Mouse (Mus musculus): ENCODE results near the gene Als2cr12.

Gene Als2cr12

DNA sequence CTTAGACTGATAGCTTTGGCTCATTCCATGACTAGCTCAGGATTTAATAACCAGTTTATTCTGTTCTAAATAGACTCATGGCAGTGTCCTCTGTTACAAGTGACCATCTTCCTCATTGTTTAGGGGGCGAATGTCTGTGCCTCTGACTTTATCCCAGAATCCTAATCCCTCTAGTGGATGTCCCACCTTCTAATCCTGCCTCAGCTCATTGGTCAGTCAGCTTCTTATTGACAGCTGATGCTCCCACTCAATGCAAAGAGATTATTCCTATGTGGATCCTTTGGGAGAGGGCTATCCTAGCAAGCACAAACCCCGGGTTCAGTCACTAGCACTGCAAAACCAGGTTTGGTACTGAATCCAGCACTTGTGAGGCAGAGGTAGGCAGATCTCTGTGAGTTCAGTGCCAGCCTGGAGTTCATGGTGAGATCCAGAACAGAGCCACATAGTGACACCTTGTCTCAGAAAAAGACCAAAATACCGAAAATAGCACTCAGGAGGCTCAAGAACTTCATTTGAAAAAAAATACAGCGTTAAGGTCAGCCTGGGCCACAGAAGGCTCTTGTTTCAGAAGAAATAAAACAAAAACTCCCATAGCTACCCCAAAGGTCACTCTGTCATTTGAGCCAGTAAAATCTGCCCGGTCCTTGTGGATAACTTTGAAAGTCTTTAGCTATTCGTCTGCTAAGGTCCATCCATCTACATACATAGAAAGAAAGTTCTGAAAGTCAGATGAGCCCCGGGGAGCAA is 27.4 kb upstream of the Als2cr12 start:
- CTCF ChIA-PET = interaction anchor here in 1 of 4 experiments (1.5 kb wide), 1 partner anchor 24 kb away, joined by 3 read pairs; no protein-coding TSS in a partner anchor
- POLR2A ChIA-PET = interaction anchor here in 1 of 4 experiments (0.6 to 1.2 kb wide), 3 partner anchors 11 to 299 kb away, joined by 3 to 4 read pairs (median 3); partner anchors contain the start of gene Clk1

DNA sequence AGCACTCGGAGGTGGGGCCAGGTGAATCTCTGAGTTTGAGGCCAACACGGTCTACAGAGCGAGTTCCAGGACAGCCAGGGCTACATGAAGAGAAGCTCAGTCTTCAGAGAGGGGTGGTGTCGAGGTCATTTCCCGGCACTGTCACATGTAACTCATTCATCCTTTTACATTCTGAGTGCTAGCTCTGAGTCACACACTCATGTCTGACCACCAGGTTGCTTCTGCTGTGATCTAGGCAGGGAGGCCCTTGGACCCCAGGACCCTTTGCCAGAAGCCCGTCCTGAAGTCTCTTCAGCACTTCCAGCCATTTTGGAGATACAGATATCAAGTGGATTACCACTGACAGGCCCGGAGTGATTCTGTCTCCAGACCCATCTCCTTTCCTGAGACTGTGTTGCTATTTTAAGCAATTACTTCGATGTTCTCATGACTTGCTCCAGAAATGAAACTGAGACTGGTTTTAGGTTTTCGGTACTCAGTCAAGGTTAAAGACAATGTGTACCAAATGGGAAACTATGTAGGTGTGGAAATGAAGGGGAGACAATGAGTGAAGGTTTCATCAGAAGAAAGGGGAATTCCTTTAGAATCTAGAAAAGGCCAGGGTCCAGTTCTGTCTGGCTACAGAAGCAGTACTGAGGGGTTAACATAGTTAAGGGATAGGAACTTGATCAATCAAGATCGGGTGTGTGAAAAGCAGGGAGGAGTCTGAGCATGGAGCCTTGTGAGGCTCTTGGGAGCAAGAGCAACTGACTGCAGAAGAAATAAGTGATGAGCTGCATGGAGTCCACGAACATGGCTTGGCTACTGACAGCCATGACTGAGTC is 26.5 kb upstream of the Als2cr12 start:
- ChIA-PET CTCF (interaction anchor here in 1 of 4 experiments (0.7 to 1.5 kb wide), 2 partner anchors 25 to 385 kb away, joined by 3 read pairs; no protein-coding TSS in a partner anchor), POLR2A (interaction anchor here in 2 of 4 experiments (1.2 kb wide), 3 partner anchors 10 to 298 kb away, joined by 3 to 5 read pairs (median 4); partner anchors contain the start of gene Clk1 (in 1 of the 2))

DNA sequence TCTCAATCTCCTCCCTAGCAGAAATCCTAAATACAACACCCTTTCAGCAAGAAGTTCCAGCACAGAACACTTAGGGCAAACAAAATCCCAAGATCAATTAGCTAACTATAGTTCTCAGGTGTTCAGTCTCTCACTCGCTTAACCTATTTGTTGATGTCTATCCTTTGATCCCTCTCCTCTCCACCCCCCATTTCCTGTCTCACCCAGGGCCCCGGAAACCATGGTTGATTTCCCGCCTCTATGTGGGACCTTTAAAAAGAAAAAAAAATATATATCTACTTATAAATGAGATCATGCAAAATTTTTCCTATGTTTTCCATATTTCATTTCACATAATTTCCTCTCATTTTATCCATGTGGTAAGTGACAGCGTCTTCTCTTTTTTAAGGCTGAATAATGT is 25.2 kb upstream of the Als2cr12 start:
- POLR2A ChIA-PET = interaction anchor here in 1 of 4 experiments (1.0 kb wide), 1 partner anchor 9 kb away, joined by 5 read pairs; the partner anchor contains the start of gene Cflar
- CTCF ChIA-PET = no interaction called here

DNA sequence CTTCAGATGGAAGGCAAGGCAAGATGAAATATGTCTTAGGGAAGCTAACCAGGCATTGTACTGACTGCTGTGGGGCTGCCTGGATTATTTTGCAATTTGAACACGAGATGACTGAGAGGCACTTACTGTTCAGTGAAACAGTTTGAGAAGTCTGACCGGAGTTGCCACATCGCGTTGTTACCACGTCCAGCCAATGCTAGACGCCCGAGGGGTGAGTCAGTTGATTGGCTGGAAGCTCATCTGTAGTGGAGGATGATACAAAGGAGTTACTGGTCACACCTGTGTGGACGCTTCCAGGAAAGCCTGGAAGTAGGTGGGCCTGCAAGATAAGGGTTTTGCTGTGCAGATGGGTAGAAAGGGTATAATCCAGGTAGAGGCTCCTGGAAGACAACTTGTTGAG is 24.3 kb upstream of the Als2cr12 start:
- ChIA-PET CTCF (no interaction called here), POLR2A (no interaction called here)

DNA sequence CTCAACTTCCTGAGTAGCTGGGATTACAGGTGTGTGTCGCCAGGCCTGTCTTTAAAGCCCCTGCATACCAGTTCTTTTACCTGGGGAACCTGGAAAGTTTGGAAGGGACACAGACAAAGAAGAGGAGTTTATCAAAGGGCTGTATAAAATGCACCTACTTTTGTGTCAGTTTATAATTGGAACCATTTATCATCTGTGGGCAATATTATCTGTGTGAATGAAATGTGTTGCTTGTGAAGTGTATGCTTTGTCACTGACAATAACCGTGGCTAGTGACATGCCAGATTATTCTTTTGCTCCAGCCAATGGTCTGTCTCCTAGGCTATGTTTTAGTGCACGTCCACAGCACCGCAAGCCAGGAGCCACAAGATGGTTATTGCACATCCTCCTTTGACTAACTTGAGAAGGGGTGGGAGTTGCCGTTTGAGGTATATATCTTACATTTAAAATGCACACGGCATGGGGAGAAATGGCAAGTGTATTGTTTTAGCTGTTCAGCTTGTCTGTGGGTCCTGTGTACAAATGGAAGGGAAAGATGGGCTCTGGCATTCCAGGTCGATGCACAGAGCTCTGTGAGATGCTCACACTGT is 23.7 kb upstream of the Als2cr12 start:
- ChIA-PET CTCF (no interaction called here), POLR2A (no interaction called here)

DNA sequence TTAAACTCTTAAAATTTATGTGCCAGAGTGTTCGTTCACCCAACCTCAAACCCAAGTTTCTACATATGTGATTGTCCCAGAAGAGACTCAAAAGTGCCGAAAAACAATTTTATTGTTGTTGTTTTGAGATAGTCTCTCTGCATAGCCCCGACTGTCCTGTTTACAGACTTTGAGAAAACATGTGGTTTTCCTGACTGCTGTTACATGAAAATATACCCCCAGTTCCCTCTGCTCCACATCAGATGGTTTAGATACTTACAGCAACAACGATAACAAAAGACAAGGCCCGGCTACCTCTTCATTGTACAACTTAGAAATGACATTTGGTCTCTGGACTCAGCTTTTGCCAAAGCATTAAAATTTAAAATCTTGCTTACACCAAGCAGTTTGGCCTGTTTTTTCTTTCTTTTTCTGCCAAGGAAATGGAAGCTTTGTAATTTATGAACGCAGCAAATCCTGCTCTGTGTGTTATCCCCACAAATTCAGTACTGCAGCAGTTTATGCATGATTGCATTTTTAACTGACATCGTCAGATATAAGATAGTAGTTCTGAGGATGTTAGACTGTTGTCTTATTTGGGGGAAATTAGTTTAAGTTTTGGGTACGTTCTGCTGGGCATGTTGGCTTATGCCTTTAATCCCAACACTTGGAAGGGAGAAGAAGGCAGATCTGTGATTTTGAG is 21.9 kb upstream of the Als2cr12 start:
- CTCF ChIA-PET = no interaction called here
- POLR2A ChIA-PET = interaction anchor here in 1 of 4 experiments (0.6 kb wide), 1 partner anchor 197 kb away, joined by 3 read pairs; no protein-coding TSS in a partner anchor

DNA sequence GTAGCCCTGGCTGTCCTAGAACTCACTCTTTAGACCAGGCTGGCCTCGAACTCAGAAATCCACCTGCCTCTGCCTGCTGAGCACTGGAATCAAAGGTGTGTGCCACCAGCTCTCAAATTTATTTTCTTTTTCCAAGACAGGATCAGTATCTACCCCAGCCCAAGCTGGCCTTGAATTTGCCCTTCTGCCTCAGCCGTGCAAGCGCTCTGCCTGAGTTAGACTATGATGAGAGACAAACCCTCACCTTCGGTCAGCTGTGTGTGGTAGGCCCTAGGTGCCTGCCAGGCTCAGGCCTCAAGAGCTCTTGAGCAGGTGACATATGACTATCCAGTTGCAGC is 21.1 kb upstream of the Als2cr12 start:
- ChIA-PET CTCF (no interaction called here), POLR2A (interaction anchor here in 3 of 4 experiments (0.5 to 0.7 kb wide), 6 partner anchors 13 to 1338 kb away, joined by 3 read pairs; no protein-coding TSS in a partner anchor)

DNA sequence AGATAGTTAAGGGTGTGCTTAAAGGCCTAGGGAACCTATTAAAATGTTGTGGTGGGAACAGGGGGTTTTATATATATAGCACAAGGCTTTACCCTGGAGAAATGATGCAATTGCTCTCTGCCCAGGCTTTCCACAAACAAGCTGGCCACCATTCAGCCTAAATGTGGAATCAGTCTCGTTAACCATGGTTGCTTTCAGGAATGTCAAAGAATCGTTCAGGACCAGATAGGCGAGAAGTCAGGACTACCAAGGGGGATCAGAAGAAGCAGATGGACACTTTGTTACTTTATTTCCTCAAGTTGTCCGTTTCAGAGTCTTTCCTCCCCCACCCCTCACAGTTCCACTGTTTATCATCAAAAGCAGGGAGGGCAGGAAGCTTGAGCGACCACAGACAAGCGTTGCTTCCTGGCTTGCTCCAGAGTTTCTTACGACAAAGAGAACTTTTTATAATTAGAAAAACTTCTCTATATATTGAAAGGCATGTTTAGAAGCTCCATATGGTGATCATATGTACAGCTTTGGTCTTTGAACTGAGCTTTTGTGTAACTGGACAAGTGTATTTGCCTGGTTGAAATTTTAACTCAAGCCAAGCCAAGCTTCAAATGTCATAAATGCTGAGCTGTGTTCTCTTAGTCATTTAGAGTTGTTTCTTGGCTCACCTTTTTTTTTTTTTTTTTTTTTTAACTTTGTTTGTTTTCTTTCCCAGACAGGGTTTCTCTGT is 20.5 kb upstream of the Als2cr12 start:
- ChIA-PET POLR2A (interaction anchor here in 3 of 4 experiments (0.5 to 0.7 kb wide), 5 partner anchors 13 to 1337 kb away, joined by 3 read pairs; no protein-coding TSS in a partner anchor), CTCF (no interaction called here)

DNA sequence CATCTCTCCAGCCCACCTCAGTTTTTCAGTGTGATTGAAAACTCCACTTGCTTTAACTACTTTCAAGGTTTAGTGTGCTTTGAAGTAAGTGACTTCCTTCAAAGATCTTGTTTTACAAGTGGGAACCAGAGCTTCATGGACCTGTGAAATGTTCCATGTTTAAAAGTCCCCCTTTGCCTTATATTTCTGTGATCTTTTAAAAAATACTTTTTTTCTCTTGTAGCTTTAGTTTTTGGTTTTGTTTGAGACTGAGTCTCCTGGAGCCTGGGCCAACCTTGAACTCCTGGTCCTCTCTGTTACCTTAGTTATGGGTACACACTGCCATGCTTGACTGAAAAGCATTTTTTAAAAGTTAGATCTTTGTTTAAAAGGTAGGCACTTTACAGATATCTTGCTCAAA is 19.7 kb upstream of the Als2cr12 start:
- ChIA-PET POLR2A (interaction anchor here in 1 of 4 experiments (1.5 kb wide), 1 partner anchor 63 kb away, joined by 5 read pairs; no protein-coding TSS in a partner anchor), CTCF (no interaction called here)

DNA sequence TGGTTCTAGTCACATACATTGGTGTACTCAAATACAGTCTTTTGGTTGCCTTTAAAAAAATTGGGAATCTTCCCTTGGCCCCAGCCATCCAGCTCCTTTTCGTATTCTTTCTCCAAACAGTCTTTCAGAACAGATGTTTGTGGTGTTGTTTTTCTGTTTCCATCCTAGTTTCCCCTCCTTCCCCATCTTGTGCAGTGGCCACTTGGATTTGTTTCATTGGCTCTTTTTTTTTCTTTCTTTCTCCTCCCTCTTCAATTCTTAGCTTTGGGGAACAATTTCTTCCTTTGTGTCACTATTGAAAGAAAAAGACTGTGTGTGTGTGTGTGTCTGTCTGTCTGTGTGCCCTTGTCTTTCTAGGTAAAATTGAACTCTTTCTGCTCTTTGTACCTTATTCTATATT is 18.6 kb upstream of the Als2cr12 start:
- ChIA-PET POLR2A (interaction anchor here (0.5 to 3.1 kb wide), 5 partner anchors 62 to 1023 kb away, joined by 3 to 60 read pairs (median 3); partner anchors contain the start of genes Nif3l1 (in 1 of the 4) and Ppil3 (in 1 of the 4)), CTCF (interaction anchor here in 1 of 4 experiments (0.5 kb wide), 1 partner anchor 913 kb away, joined by 5 read pairs; no protein-coding TSS in a partner anchor)

DNA sequence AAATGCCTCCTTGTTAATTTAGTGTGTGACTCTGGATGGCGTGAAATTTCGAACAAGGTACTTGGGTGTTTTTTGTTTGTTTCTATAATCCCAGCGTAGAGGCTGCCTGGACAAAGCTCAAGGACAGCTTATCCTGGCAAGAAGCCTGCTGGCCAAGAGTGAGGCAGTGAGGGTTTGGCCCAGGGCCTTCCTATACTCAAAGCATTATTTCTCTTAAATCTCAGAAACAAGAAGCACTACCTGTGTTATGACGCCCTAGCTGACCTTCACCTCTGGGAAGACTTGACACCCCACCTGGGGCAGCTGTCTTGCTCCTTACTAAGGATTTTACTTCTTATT is 18.1 kb upstream of the Als2cr12 start:
- POLR2A ChIA-PET = interaction anchor here (0.5 to 3.1 kb wide), 4 partner anchors 61 to 1024 kb away, joined by 3 to 60 read pairs (median 3); partner anchors contain the start of genes Nif3l1 (in 1 of the 4) and Ppil3 (in 1 of the 4)
- CTCF ChIA-PET = interaction anchor here in 1 of 4 experiments (0.5 kb wide), 1 partner anchor 913 kb away, joined by 5 read pairs; no protein-coding TSS in a partner anchor

DNA sequence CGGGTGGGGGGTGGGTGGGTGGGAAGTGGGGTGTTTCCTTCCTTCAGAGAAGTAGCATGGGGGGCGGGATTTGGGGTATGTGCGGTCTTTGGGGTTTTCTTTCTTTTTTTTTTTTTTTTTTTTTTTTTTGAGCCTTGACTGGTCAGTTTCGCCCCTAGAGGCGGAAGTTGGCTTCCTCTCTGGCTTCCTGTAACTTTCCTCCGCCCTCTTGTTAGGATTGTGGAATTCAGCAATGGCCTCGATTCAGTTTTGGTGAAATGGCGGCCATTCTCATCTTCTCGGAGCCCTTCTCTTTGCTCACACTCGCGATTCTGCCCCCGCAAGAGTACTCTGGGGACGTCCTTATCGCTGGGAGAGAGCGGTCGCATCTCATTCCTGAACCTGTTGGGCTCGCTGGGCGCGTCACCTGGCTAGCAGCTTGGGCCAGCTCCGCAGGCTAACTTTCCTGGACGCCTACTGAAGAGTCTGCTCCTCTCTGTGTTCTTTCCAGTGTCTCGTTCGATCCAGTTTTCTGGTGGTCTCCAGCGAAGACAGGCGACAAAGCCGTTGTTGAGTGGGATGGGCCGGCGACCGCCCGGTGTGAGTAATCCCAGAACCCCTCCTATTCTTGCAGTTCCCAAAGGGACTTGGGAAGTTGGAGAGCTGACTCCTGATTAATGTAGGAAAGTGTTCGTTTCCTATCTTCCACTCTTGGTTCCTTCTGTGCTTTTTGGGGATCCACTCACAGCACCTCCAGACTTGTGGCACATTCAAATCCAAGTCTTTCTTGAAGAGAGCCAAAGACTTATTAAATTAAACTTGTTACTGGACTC is 17.5 kb upstream of the Als2cr12 start:
- POLR2A ChIA-PET = interaction anchor here in 3 of 4 experiments (0.6 to 3.1 kb wide), 10 partner anchors 10 to 317 kb away, joined by 3 to 60 read pairs (median 4); partner anchors contain the start of genes Nif3l1 (in 1 of the 3), Ppil3 (in 1 of the 3), Stradb (in 1 of the 3) and Trak2 (in 1 of the 3)

DNA sequence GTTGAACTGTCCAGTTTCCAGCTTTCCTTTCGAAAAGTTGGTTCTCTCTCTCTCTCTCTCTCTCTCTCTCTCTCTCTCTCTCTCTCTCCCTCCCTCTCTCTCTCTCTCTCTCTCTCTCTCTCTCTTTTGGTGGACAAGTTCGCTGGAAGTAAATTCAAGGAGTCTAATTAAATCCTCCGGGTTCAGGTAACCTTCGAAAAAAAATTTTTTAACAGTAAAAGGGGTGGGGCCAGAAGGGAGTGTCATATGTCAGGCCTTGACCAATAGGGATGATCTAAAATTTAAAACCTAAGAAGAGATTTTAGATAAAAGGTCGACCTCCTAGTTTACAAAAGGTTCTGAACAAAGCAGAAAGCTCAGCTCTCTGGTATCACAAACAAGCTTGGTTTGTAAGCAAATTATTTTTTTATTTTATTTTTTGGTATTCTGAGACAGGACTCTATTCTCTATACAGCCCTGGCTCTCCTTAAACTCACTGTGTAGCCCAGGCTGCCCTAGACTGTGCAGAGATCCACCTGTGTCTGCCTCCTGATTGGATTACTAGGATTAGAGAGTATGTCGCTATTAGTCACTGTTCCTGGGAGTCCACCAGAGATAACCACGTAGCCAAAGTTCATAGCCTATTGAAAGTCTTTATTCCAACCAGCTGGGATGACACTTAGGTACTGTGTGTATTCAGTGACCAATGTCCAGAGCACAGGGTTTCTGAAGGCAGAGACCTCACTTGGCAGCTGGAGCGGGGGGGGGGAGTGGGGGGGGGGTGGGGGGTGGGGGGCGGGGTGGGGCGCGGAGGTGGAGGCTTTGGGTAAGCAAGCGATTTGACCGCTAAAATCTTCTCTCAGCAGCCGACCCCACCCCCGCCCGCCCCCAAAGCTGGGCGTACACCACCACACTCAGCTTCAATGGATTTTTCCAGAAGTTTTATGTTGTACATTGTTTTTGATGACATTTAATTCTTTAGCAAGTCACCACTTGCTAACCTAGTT is 16.6 kb upstream of the Als2cr12 start:
- ChIA-PET CTCF (interaction anchor here in 3 of 4 experiments (0.6 to 1.7 kb wide), 4 partner anchors 35 to 142 kb away, joined by 3 to 5 read pairs (median 4); no protein-coding TSS in a partner anchor), POLR2A (interaction anchor here (0.6 to 3.1 kb wide), 27 partner anchors 9 to 525 kb away, joined by 3 to 60 read pairs (median 4); partner anchors contain the start of genes Als2 (in 2 of the 4), Clk1 (in 2 of the 4), Orc2 (in 2 of the 4) and Stradb (in 1 of the 4))

More for the DNA sequence above, 17.5 kb upstream of the Als2cr12 start:
- CTCF ChIA-PET = interaction anchor here in 1 of 4 experiments (0.8 kb wide), 1 partner anchor 61 kb away, joined by 5 read pairs; no protein-coding TSS in a partner anchor

DNA sequence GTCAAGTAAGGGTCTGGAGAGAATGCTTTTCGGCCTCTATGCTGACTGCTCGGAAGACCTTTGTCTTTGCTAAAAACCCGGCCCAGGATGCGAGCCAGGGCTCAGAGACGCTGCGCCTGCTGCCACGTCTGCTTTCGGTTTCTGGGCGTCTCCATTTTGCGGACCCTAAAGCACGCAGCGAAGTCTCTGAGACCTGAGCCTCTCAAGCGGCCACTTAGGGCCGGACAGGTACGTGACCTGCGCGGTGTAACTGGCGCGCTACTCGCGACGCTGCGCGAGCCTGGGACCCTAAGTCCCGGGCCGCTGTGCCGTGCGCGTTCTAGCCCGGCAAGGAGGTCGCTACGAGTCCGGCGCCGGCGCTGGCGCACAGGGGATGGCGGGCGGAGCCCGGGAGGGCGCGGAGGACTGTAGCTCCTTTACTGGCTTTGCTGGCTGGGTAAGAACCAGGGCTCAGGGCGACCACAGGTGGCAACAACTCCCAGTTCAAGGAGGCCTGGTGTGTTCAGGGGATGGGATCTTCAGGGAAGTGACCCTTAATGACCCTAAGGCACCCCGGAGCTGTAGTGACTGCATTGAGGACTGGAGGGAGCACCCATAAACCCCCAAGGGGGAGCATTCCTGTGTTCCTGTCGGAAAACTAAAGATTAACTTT is 15.7 kb upstream of the Als2cr12 start, which contains the start of gene Cflar:
Cflar (plus strand) TSS at position 144 of the 652 bp plus-strand sequence.
- ChIA-PET POLR2A (interaction anchor here (0.7 to 3.1 kb wide), 21 partner anchors 10 to 525 kb away, joined by 3 to 60 read pairs (median 3); partner anchors contain the start of genes Als2 (in 2 of the 4), Clk1 (in 2 of the 4), Orc2 (in 2 of the 4) and Stradb (in 1 of the 4)), CTCF (interaction anchor here in 2 of 4 experiments (0.5 to 1.7 kb wide), 3 partner anchors 36 to 111 kb away, joined by 3 to 4 read pairs (median 3); no protein-coding TSS in a partner anchor)

All from embryonic stem cell, embryonic (primary cell).